Mouse (Mus musculus) gastrocnemius, adult 2 months (tissue): ENCODE data around the gene Aatf. TPM values are rescaled to one million over a fixed set of nuclear protein-coding genes. Genes with fewer than 3 reads are reported as not detected.

ENCODE experiments used
- DNase-seq: peaks from one replicate; pipeline ENCODE4 v3.0.0; 2022
- H3K27ac ChIP-seq: fragments of 200-600 bp; 2 replicates; pipeline ENCODE4 v1.8.1; 2022; ENCODE audit warnings: mild to moderate bottlenecking
- H3K4me3 ChIP-seq: fragments of 200-600 bp; 2 replicates; pipeline ENCODE4 v1.8.1; 2022; ENCODE audit warnings: mild to moderate bottlenecking, moderate library complexity
- CTCF ChIP-seq: fragments of 200-600 bp; IDR thresholded peaks from 2 replicates; pipeline ENCODE4 v1.8.1; 2022; ENCODE audit warnings: antibody characterized with exemption, mild to moderate bottlenecking, moderate library complexity
- intact Hi-C: fragments of 180-260 bp; cut with DNase I; formaldehyde crosslinking; loops from one replicate; pipeline ENCODE4 v1.15.1; 2025
- total RNA-seq, 2 experiments: library from RNA; stranded (reverse); gene quantifications; 2 replicates each; pipeline ENCODE4 v1.2.3; 2021

Aatf gene
- total RNA-seq, 2 experiments from 2014 or later = 13.1 to 13.2 TPM

DNA sequence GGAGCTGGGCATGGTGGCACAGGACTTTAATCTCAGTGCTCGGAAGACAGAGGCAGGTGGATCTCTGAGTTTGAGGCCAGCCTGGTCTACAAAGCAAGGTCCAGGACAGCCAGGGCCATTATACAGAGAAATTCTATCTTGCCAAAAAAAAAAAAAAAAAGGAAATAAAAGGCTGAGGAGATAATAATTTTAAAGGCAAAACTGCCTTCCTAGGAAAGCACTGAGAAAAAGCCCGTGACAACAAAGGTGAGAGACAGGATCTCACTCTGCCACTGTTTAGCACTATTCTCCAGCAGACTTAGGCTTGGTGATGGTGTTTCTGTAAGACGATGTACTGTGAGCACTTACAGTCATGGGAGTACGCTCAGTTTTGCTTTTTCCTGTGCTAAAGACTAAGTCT, 37.3 kb downstream of the Aatf start:
- no peak overlapping the region for H3K27ac ChIP-seq
- intact Hi-C loops = no loop called here
- no peak overlapping the region for H3K4me3 ChIP-seq
- DNase-seq = no peak
- no peak for TF ChIP-seq CTCF

DNA sequence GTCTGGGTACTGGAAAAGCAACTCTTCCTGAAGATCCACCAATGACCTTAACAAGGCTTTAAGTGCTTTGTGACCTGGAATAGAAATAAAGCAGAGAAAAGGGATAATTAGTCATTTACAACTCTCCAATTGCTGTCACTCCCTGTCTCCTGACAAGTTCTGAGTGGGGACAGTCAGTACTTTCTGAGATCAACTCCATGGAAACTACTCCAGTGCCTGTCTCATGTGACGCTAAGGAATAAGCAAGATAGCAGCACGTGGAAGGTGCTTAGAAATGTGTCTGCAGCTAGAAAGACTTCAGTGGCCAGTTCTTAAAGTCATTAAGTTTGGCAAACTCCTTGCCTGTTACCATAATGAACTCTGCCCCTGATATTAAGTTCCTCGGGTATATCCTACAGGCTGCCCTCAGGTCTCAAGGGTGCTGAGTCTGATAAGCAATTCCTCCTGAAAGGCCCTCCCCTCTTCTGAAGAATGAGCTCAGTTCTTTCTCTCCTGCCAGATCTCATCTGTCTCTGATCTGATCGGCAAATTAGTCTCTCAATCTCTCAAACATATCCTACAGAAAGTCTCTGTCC, 40.1 kb downstream of the Aatf start:
- intact Hi-C loops = no loop called here
- no peak overlapping the region for H3K4me3 ChIP-seq
- TF ChIP-seq CTCF = no peak
- no peak for DNase-seq
- no peak overlapping the region for H3K27ac ChIP-seq

DNA sequence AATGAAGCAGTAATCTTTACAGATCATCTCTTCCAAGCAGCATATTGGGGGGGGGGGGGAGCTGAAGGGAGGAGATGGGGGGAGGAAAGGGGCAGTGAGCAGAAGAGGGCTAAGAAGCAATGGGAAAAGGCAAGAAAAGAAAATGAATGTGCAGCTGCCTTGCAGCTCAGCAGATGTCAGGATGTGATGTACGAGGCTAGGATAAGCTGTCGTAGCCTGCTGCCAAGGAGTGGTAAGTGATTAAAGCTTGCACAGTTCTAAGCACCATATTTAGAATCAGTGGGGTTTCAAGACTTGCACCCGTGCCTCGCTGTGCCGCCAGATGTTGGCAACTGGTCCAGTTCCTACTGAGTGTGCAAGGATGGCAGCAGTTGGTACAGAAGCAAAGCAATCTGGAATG, 48.8 kb downstream of the Aatf start:
- H3K4me3 ChIP-seq = no peak overlapping the region
- DNase-seq = no peak

DNA sequence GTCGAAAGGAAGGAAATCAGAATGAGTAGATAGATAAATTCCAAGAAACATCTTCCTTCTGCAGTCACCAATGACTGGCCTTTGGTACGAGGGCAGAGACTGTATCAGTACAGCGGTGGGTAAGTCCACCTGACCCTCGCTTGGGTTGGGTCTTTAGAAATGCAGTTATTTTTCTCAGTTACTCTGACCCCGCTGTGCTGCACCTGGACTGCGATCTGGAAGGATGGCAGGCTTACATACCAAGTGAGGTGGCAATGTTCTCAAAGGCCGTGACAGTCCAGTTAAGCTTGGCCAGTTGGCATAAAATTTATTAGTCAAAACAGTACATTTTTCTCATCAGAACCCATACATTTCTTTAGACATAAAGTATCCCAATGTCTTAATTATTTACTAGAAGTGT, 59.4 kb downstream of the Aatf start:
- DNase-seq = no peak
- Histone ChIP-seq H3K27ac (no peak overlapping the region), H3K4me3 (no peak overlapping the region)
- intact Hi-C loops = no loop called here
- TF ChIP-seq CTCF = no peak

More for the DNA sequence above, 48.8 kb downstream of the Aatf start:
- no peak overlapping the region for H3K27ac ChIP-seq
- TF ChIP-seq CTCF = no peak
- intact Hi-C loops = no loop called here

DNA sequence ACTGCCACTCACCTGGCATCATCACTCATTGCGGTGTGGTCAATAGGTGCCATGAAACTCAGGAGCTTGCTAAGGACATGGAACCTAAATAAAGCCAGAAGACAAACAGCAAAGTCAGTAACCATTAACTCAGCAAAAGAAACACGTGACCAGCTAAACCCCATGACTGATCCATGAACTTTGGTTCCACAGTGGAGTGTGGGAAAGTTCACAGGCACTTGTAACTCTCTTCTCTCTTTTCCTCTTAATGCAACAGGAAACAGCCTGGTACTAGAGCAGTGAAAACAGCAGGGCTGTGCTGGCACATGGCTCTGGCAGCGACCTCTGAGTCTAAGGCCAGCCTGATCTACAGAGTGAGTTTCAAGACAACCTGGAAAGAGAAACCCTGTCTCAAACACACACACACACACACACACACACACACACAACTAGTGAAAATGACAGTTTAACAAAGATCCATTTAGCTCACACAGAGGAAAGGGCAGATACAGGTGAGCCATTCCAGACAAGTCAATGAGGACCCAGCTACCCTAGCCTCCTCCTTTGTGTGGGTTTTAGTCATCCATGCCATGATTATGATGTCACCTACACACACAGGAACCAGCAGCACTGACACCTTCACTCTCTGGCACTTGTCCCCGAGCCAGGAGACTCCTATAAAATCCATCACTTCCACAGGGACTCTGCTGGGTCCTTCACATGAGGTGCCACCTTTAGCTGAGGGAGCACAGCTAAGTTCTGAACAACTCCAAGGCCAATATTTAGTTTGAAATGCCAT, 70.6 kb downstream of the Aatf start:
- no peak overlapping the region for H3K27ac ChIP-seq
- intact Hi-C loops = no loop called here
- no peak for DNase-seq

DNA sequence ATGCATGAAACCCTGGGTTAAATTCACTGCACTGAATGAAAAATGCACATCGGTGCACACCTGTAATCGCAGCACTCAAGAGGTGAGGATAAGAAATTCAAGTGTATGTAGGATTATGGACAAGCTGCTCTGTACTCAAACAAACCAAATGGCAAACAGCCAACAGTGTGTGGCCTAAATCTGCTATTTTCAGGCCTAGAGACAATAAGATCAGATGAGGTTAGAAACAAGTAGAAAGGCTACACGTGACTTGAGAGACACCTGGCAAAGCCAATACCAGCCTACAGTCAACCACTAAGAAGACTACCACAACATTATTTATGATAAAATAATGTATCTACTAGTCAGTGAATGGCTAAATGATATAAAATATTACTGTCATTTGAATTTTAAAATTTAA, 72.9 kb downstream of the Aatf start:
- Histone ChIP-seq H3K27ac (no peak overlapping the region), H3K4me3 (no peak overlapping the region)
- TF ChIP-seq CTCF = no peak
- intact Hi-C loops = no loop called here
- DNase-seq = no peak

More for the DNA sequence above, 70.6 kb downstream of the Aatf start:
- TF ChIP-seq CTCF = no peak
- no peak overlapping the region for H3K4me3 ChIP-seq

DNA sequence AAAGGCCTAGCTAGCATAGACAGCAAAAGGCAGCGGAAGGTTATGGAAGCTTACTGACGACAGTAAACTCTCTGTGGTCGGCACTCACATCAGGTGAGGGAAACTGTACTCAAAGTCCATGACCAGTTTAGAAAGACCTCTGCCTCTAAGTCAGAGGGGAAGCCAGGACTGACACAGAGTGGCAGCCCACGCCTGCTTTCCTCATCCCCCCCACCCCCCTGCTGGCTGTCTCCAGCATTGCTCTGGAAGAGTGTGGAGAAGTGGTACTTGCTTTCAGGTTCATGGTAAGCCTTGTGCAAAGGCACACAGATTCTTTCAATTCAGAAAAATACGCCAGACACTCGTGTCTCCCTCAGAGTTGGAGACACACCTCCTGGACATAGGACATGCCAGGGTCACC, 78.4 kb downstream of the Aatf start:
- no peak for TF ChIP-seq CTCF
- H3K27ac ChIP-seq = no peak overlapping the region
- H3K4me3 ChIP-seq = no peak overlapping the region
- no peak for DNase-seq
- intact Hi-C loops = no loop called here

DNA sequence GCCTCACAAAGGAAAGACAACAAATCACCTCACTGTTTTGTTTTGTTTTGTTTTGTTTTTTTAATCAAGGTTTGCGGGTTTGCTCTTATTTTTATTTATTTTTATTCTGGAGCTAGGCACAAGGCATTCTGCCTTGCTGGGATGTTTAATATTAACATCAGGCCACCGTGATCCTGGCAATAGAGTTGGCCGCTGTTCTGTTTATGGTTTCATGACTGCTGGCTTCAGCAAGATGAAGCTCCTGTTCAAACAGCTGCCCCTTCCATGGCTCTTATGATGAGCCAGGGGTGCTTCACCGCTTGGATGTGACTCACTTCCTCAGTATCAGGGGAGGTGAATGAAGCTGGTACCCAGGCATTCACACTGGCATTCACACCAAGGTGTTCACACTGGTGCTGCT, 83.0 kb downstream of the Aatf start:
- intact Hi-C loops = no loop called here
- no peak for TF ChIP-seq CTCF

DNA sequence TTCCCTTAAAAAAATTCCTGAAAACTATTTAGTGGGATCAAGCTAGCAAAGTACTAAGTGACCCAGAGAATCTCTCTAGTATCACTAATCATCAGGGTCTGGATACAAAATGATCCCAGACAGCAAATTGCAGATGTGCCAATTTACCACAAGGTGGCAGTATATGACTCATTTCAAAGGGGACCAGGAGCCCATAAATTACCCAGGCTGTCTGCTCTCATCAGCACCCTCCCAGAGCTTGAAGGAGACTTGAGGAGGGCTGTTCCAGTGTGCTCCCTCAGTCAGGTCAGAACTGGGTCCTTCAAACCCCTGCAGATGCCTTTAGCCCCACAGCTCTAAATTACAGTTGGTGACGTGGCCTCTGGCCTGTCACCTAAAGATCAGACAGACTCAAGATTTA, 83.7 kb downstream of the Aatf start:
- no peak overlapping the region for H3K27ac ChIP-seq
- intact Hi-C loops = loop anchor here (1.0 to 5.0 kb wide), 3 partner anchors 165 to 383 kb away; no protein-coding TSS in a partner anchor
- no peak for DNase-seq
- TF ChIP-seq CTCF = peak; percentile 87
- no peak overlapping the region for H3K4me3 ChIP-seq

More for the DNA sequence above, 83.0 kb downstream of the Aatf start:
- DNase-seq = no peak
- no peak overlapping the region for H3K27ac ChIP-seq
- no peak overlapping the region for H3K4me3 ChIP-seq

DNA sequence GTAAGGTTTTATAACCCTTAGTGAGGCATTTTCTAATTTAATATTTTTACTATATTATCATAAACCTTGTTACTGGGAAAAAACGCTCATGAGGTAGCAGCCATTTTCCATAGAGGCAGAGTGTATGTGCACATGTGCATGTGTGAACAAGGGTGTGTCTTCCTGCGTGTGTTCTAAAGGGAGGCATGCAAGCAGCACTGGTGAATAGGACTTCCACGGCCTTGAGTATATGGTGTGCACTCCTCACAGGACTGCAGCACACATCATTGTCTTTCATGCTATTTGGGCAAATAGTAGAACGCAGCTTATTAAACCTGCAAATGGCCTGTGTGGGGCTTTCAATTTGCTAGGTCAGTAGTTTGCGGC, 86.7 kb downstream of the Aatf start:
- Histone ChIP-seq H3K27ac (no peak overlapping the region), H3K4me3 (no peak overlapping the region)
- DNase-seq = no peak
- intact Hi-C loops = loop anchor here (5.0 kb wide), 1 partner anchor 386 kb away; no protein-coding TSS in a partner anchor
- no peak for TF ChIP-seq CTCF

DNA sequence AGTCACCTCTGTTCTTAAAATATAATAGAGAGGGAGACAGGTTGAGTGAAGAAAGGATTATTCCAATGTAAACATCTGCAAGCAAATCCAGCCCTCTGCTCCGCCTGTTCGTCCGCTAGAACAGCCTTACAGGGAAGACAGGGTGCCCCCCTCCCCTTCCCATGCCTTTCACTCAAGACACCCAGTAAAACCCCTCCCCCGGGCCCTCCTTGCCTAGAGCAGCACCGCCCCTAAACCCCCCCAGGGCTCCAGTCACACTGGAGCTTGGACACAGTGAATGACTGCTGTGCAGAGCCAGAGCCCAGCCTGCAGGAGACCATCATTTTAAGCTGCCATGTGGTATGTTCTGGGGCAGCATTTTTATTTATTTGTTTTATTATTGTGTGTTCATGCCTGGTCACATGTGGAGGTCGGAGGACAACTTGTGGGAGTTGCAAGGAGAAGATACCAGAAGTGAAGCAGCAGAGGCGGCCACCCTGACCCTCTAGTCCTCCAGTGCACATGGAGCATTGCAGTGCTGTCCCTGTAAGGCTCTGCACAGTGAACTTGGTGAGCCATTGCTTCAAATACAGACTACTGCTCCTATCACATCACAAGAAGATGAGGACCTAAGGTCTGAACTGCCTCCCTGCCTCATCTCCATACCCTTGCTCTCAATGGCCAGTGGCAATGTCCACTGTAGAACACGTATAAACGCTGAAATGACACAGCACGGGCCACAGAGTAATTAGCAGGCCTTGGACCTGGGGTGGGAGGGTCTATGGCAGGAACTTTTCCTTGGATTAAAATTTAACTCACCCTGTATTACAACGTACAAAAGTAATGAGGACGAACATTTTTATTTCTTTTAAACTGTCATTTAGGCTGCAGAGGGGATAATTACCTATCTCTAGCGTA, 87.3 kb downstream of the Aatf start:
- Histone ChIP-seq H3K4me3 (no peak overlapping the region), H3K27ac (no peak overlapping the region)
- no peak for TF ChIP-seq CTCF
- intact Hi-C loops = loop anchor here (5.0 kb wide), 1 partner anchor 386 kb away; no protein-coding TSS in a partner anchor
- DNase-seq = no peak

DNA sequence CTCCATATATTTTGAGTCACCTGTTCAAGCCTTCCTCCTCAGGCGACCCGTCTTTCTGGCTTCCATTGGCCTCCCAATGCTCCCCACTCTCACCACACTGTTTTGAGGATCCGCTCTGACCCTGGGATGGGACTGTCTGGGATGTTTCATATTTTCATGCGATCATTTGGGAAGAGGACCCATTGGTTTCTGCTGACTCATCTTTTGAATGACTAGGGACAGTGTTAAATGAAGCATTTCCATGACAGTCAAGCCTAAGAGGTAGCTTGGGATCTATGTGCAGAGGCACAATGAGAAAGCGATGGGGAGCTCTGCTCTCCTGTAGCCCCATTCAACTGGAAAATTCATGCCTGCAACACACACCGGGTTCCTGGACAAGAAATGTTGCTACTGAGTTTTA, 92.5 kb downstream of the Aatf start:
- Histone ChIP-seq H3K27ac (no peak overlapping the region), H3K4me3 (no peak overlapping the region)
- intact Hi-C loops = no loop called here
- TF ChIP-seq CTCF = no peak
- no peak for DNase-seq

DNA sequence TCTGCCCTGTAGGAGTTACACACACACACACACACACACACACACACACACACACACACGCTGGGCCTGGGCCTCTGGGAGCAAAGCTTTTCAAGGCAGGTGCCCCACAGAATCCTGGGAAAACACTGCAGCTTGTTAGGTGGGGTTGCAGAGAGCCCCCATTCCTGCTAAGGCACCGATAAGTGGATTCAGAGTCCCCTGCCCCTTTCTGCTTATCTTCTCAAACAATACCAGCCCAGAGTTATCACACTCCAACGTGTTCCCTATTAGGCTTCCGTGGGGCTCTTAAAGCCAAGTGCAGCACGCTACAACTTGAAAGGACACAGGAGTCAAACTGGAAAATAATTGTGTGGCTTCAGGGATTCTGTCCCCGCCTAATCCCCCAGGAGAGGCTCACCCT, 100.2 kb downstream of the Aatf start:
- intact Hi-C loops = no loop called here
- no peak for TF ChIP-seq CTCF
- H3K27ac ChIP-seq = no peak overlapping the region
- no peak for DNase-seq
- no peak overlapping the region for H3K4me3 ChIP-seq
